11 mouse cellular contexts compared by ENCODE assay signal in genomic region chr12:40484224-40484623, GRCm38 (mm10). TPM values are rescaled to one million over a fixed set of nuclear protein-coding genes. Genes with fewer than 3 reads are reported as not detected.
DNase-seq lines count a peak whose midpoint lies in the region; ATAC-seq lines count a peak whose summit lies in the region.
"Had no signal": no experiment of that assay in that cellular context is flagged by ENCODE, and none has a peak within 500 bp of the region (broad histone marks: within the 10 kb centered on the region; RNA-seq: fewer than 3 reads in every experiment).

No protein-coding gene starts in this region.

- H3K9ac ChIP-seq in neural tube, embryonic 13.5 days: no peak overlapping the region
- no peak overlapping the region for H3K9ac ChIP-seq in neural tube, embryonic 14.5 days (replicated peaks; ENCODE audit: low read depth, low read length)
- H3K9ac ChIP-seq: liver, embryonic 15.5 days had no signal

- H3K4me2 ChIP-seq in neural tube, embryonic 13.5 days: no peak overlapping the region
- H3K4me2 ChIP-seq in neural tube, embryonic 14.5 days (ENCODE audit: low read depth, low read length): no peak overlapping the region
- H3K4me2 ChIP-seq: liver, embryonic 15.5 days had no signal

- H3K27ac ChIP-seq in neural tube, embryonic 13.5 days (replicated peaks): 0 out of 2 replicates have a peak overlapping the region, but pooled peaks have one; percentile 6
- H3K27ac ChIP-seq in neural tube, embryonic 14.5 days (ENCODE audit: low read depth, low read length): no peak overlapping the region
- H3K27ac ChIP-seq: liver, embryonic 15.5 days had no signal

- ATAC-seq in cerebellum, adult (ENCODE audit: insufficient number of reproducible peaks, low FRiP score, low TSS enrichment): 0 out of 2 replicates have a peak, but pooled peaks have one; percentile 61
- peak; percentile 67; the same call in 1 of the 2 replicates for ATAC-seq in neural tube, embryonic 13.5 days (ENCODE audit: low read depth)
- peak; percentile 33; the same call in 1 of the 2 replicates for ATAC-seq in neural tube, embryonic 14.5 days (ENCODE audit: low read depth)
- ATAC-seq in megakaryocyte-erythroid progenitor cell, adult 5-6 weeks (replicated peaks; ENCODE audit: low FRiP score, low TSS enrichment, poor library complexity, severe bottlenecking): no peak

- 19% methylated on average over 3 of the region's 3 CpGs for WGBS in neural tube, embryonic 13.5 days
- WGBS in neural tube, embryonic 14.5 days: 27% methylated on average over 3 of the region's 3 CpGs

- H3K9me3 ChIP-seq in neural tube, embryonic 13.5 days: no peaks in the 10 kb centered on the region
- no peaks in the 10 kb centered on the region for H3K9me3 ChIP-seq in neural tube, embryonic 14.5 days (ENCODE audit: control insufficient read depth, low read length)
- H3K9me3 ChIP-seq: G1E; liver, embryonic 15.5 days had no signal

- H3K4me3 ChIP-seq in neural tube, embryonic 13.5 days: no peak overlapping the region
- no peak overlapping the region for H3K4me3 ChIP-seq in neural tube, embryonic 14.5 days (ENCODE audit: low read depth, low read length)
- H3K4me3 ChIP-seq: liver, embryonic 15.5 days had no signal

- no peak for DNase-seq in cerebellum, postnatal 4 days (ENCODE audit: low spot score in 2 of 2)
- DNase-seq in kidney, postnatal 10 days: peak; percentile 36
- DNase-seq in kidney, adult 18-20 months: no peak
- no peak for DNase-seq in neural tube, embryonic 10.5 days (ENCODE audit: extremely low spot score, low spot score)
- DNase-seq: cerebellum, adult 2 months had no signal

- peaks cover 32% of the 10 kb centered on the region for H3K4me1 ChIP-seq in neural tube, embryonic 13.5 days (replicated peaks)
- H3K4me1 ChIP-seq in neural tube, embryonic 14.5 days (ENCODE audit: control insufficient read depth, insufficient read depth, low read length): peaks cover 3% of the 10 kb centered on the region; the same call in 1 of the 2 replicates
- H3K4me1 ChIP-seq: liver, embryonic 15.5 days had no signal

- H3K36me3 ChIP-seq in neural tube, embryonic 13.5 days: no peaks in the 10 kb centered on the region
- no peaks in the 10 kb centered on the region for H3K36me3 ChIP-seq in neural tube, embryonic 14.5 days (ENCODE audit: control insufficient read depth, insufficient read depth, low read length)
- H3K36me3 ChIP-seq: G1E; liver, embryonic 15.5 days had no signal

- H3K27me3 ChIP-seq in neural tube, embryonic 13.5 days: no peaks in the 10 kb centered on the region
- no peaks in the 10 kb centered on the region for H3K27me3 ChIP-seq in neural tube, embryonic 14.5 days (ENCODE audit: control insufficient read depth, insufficient read depth, low read length)
- H3K27me3 ChIP-seq: liver, embryonic 15.5 days had no signal

RNA-seq across cellular contexts. Expression of gene Dock4, which starts 38.5 kb away (rescaled TPM):
- polyA plus RNA-seq in neural tube, embryonic 13.5 days (2015; fragmentation: Nextera tagmentation; extraction: Ambion mirVana): 31.4 and 31.8 TPM in 2 replicates
- polyA plus RNA-seq in neural tube, embryonic 14.5 days (2014; fragmentation: Nextera tagmentation; extraction: Ambion mirVana): 43.0 and 45.4 TPM in 2 replicates
- total RNA-seq in megakaryocyte-erythroid progenitor cell, adult 5-6 weeks (2014; fragmentation: Nextera tagmentation): 0.15 TPM in 1 of 2 replicates, not detected in the other
- total RNA-seq in megakaryocyte-erythroid progenitor cell, adult 5-6 weeks (2017): 0.38 TPM in 1 of 2 replicates, not detected in the other

RNA-seq across cellular contexts. Expression of gene Zfp277, which starts 38.5 kb away (rescaled TPM):
- polyA plus RNA-seq in neural tube, embryonic 13.5 days (2015; fragmentation: Nextera tagmentation; extraction: Ambion mirVana): 29.1 and 31.0 TPM in 2 replicates
- polyA plus RNA-seq in neural tube, embryonic 14.5 days (2014; fragmentation: Nextera tagmentation; extraction: Ambion mirVana): 30.6 and 31.2 TPM in 2 replicates
- total RNA-seq in megakaryocyte-erythroid progenitor cell, adult 5-6 weeks (2014; fragmentation: Nextera tagmentation): 16.7 and 17.5 TPM in 2 replicates
- total RNA-seq in megakaryocyte-erythroid progenitor cell, adult 5-6 weeks (2017): 25.5 and 34.8 TPM in 2 replicates
